Mouse (Mus musculus): ENCODE results near the gene Odam.

- TF ChIP-seq POLR2A (IDR thresholded peaks at IDR 0.05; ENCODE audit: extremely low read depth, insufficient read depth, low read length) (no peak), CTCF (IDR thresholded peaks at IDR 0.05; ENCODE audit: extremely low read depth, insufficient read depth, low read length) (no peak)
These were observed at the start of gene Odam for GRCm38 (mm10) chr5:87884729-87885128.
